Mouse (Mus musculus): ENCODE results near the gene Slc6a16. TPM values are rescaled to one million over a fixed set of nuclear protein-coding genes. Genes with fewer than 3 reads are reported as not detected.

Slc6a16 gene
- polyA plus RNA-seq, 2 experiments = 0.21 to 0.29 TPM

- Histone ChIP-seq H3K4me2 (replicated peaks; ENCODE audit: low read depth, low read length, severe bottlenecking) (no peak overlapping the region), H3K9me3 (ENCODE audit: control insufficient read depth, low read length) (no peaks in the 10 kb centered on the region), H3K4me3 (replicated peaks; ENCODE audit: low read length) (no peak overlapping the region), H3K9ac (ENCODE audit: low read depth, low read length, severe bottlenecking) (no peak overlapping the region), H3K27ac (replicated peaks; ENCODE audit: low read depth, low read length) (no peak overlapping the region), H3K36me3 (ENCODE audit: control insufficient read depth, insufficient read depth, low read length) (peaks cover 85% of the 10 kb centered on the region), H3K27me3 (ENCODE audit: control insufficient read depth, insufficient read depth, low read length) (no peaks in the 10 kb centered on the region), H3K4me1 (ENCODE audit: control insufficient read depth, insufficient read depth, low read length) (peaks cover 10% of the 10 kb centered on the region)
- 83% methylated on average over 7 of the region's 7 CpGs for WGBS
- no peak for DNase-seq (ENCODE audit: low spot score)
- ATAC-seq (ENCODE audit: low FRiP score, low read depth) = no peak
- TF ChIP-seq POLR2A (IDR thresholded peaks at IDR 0.05; ENCODE audit: borderline replicate concordance, extremely low read depth, insufficient read depth, insufficient read length) = no peak
These were observed 11.3 kb upstream of the Slc6a16 start for GRCm38 (mm10) chr7:45229459-45230203.

- WGBS = 90% methylated on average over 12 of the region's 12 CpGs
- H3K4me2 ChIP-seq (replicated peaks; ENCODE audit: low read depth, low read length, severe bottlenecking) = no peak overlapping the region
- peaks cover 21% of the 10 kb centered on the region for H3K4me1 ChIP-seq (ENCODE audit: control insufficient read depth, insufficient read depth, low read length)
- ATAC-seq (ENCODE audit: low FRiP score, low read depth) (no peak), DNase-seq (ENCODE audit: low spot score) (no peak)
- H3K36me3 ChIP-seq (ENCODE audit: control insufficient read depth, insufficient read depth, low read length) = peaks cover 69% of the 10 kb centered on the region
- no peak overlapping the region for H3K9ac ChIP-seq (ENCODE audit: low read depth, low read length, severe bottlenecking)
- no peak overlapping the region for H3K27ac ChIP-seq (replicated peaks; ENCODE audit: low read depth, low read length)
- TF ChIP-seq POLR2A (IDR thresholded peaks at IDR 0.05; ENCODE audit: borderline replicate concordance, extremely low read depth, insufficient read depth, insufficient read length) = no peak
- H3K9me3 ChIP-seq (ENCODE audit: control insufficient read depth, low read length) = no peaks in the 10 kb centered on the region
- H3K27me3 ChIP-seq (ENCODE audit: control insufficient read depth, insufficient read depth, low read length) = no peaks in the 10 kb centered on the region
- no peak overlapping the region for H3K4me3 ChIP-seq (replicated peaks; ENCODE audit: low read length)
These were observed 9.7 kb upstream of the Slc6a16 start for GRCm38 (mm10) chr7:45231192-45231591.

GRCm38 (mm10) chr7:45231941-45232340 lies 8.9 kb upstream of the Slc6a16 start:
- Histone ChIP-seq H3K27ac (replicated peaks; ENCODE audit: low read depth, low read length) (no peak overlapping the region), H3K4me2 (replicated peaks; ENCODE audit: low read depth, low read length, severe bottlenecking) (no peak overlapping the region), H3K9me3 (ENCODE audit: control insufficient read depth, low read length) (no peaks in the 10 kb centered on the region), H3K4me1 (ENCODE audit: control insufficient read depth, insufficient read depth, low read length) (peaks cover 21% of the 10 kb centered on the region), H3K36me3 (ENCODE audit: control insufficient read depth, insufficient read depth, low read length) (peaks cover 62% of the 10 kb centered on the region), H3K9ac (ENCODE audit: low read depth, low read length, severe bottlenecking) (no peak overlapping the region), H3K27me3 (ENCODE audit: control insufficient read depth, insufficient read depth, low read length) (no peaks in the 10 kb centered on the region), H3K4me3 (replicated peaks; ENCODE audit: low read length) (no peak overlapping the region)
- TF ChIP-seq POLR2A (IDR thresholded peaks at IDR 0.05; ENCODE audit: borderline replicate concordance, extremely low read depth, insufficient read depth, insufficient read length) = no peak
- DNase-seq (ENCODE audit: low spot score) (no peak), ATAC-seq (ENCODE audit: low FRiP score, low read depth) (no peak)
- WGBS = 83% methylated on average over 11 of the region's 11 CpGs

GRCm38 (mm10) chr7:45232716-45233465 lies 8.0 kb upstream of the Slc6a16 start:
- peaks cover 21% of the 10 kb centered on the region for H3K4me1 ChIP-seq (ENCODE audit: control insufficient read depth, insufficient read depth, low read length)
- WGBS = 68% methylated on average over 13 of the region's 13 CpGs
- DNase-seq (ENCODE audit: low spot score) = no peak

GRCm38 (mm10) chr7:45233580-45234332 lies 7.1 kb upstream of the Slc6a16 start:
- no peak for TF ChIP-seq POLR2A (IDR thresholded peaks at IDR 0.05; ENCODE audit: borderline replicate concordance, extremely low read depth, insufficient read depth, insufficient read length)
- WGBS = 34% methylated on average over 20 of the region's 20 CpGs
- H3K9me3 ChIP-seq (ENCODE audit: control insufficient read depth, low read length) = no peaks in the 10 kb centered on the region
- H3K27me3 ChIP-seq (ENCODE audit: control insufficient read depth, insufficient read depth, low read length) = no peaks in the 10 kb centered on the region
- H3K4me3 ChIP-seq (replicated peaks; ENCODE audit: low read length) = no peak overlapping the region
- peak overlapping the region; percentile 39; the same call in 1 of the 2 replicates for H3K27ac ChIP-seq (replicated peaks; ENCODE audit: low read depth, low read length)
- ATAC-seq (ENCODE audit: low FRiP score, low read depth) = no peak
- 0 out of 2 replicates have a peak overlapping the region, but pooled peaks have one; percentile 31 for H3K9ac ChIP-seq (ENCODE audit: low read depth, low read length, severe bottlenecking)
- peaks cover 46% of the 10 kb centered on the region for H3K36me3 ChIP-seq (ENCODE audit: control insufficient read depth, insufficient read depth, low read length)
- 0 out of 2 replicates have a peak overlapping the region, but pooled peaks have one; percentile 16 for H3K4me2 ChIP-seq (replicated peaks; ENCODE audit: low read depth, low read length, severe bottlenecking)
- peaks cover 21% of the 10 kb centered on the region for H3K4me1 ChIP-seq (ENCODE audit: control insufficient read depth, insufficient read depth, low read length)
- no peak for DNase-seq (ENCODE audit: low spot score)

More at GRCm38 (mm10) chr7:45232716-45233465, 8.0 kb upstream of the Slc6a16 start:
- Histone ChIP-seq H3K4me3 (replicated peaks; ENCODE audit: low read length) (no peak overlapping the region), H3K9me3 (ENCODE audit: control insufficient read depth, low read length) (no peaks in the 10 kb centered on the region), H3K4me2 (replicated peaks; ENCODE audit: low read depth, low read length, severe bottlenecking) (no peak overlapping the region), H3K27ac (replicated peaks; ENCODE audit: low read depth, low read length) (no peak overlapping the region), H3K27me3 (ENCODE audit: control insufficient read depth, insufficient read depth, low read length) (no peaks in the 10 kb centered on the region), H3K36me3 (ENCODE audit: control insufficient read depth, insufficient read depth, low read length) (peaks cover 54% of the 10 kb centered on the region), H3K9ac (ENCODE audit: low read depth, low read length, severe bottlenecking) (no peak overlapping the region)
- no peak for TF ChIP-seq POLR2A (IDR thresholded peaks at IDR 0.05; ENCODE audit: borderline replicate concordance, extremely low read depth, insufficient read depth, insufficient read length)
- ATAC-seq (ENCODE audit: low FRiP score, low read depth) = no peak
